Comparison of ENCODE assay signal across 15 mouse cellular contexts in genomic region chr4:63155596-63155995, GRCm38 (mm10). TPM values are rescaled to one million over a fixed set of nuclear protein-coding genes. Genes with fewer than 3 reads are reported as not detected.
"Had no signal": no experiment of that assay in that cellular context is flagged by ENCODE, and none has a peak within 500 bp of the region (broad histone marks: within the 10 kb centered on the region; RNA-seq: fewer than 3 reads in every experiment).

No protein-coding gene starts in this region.

- DNase-seq: kidney, adult 18-20 months; kidney, postnatal 10 days; left cerebral cortex, postnatal 4 days; lung, adult 2 months; lung, postnatal 36 days; right cerebral cortex, postnatal 14 days; thymus, postnatal 4 days had no signal

- H3K4me3 ChIP-seq: midbrain, embryonic 13.5 days had no signal

- H3K27me3 ChIP-seq: midbrain, embryonic 13.5 days had no signal

- H3K36me3 ChIP-seq: midbrain, embryonic 13.5 days had no signal

- H3K4me2 ChIP-seq: midbrain, embryonic 13.5 days had no signal

- H3K27ac ChIP-seq: midbrain, embryonic 13.5 days had no signal

- H3K9me3 ChIP-seq: midbrain, embryonic 13.5 days had no signal

- ATAC-seq: lung, postnatal 0 days; midbrain, embryonic 13.5 days had no signal

- H3K9ac ChIP-seq: midbrain, embryonic 13.5 days had no signal

- H3K4me1 ChIP-seq: midbrain, embryonic 13.5 days had no signal

RNA-seq across cellular contexts. Expression of gene Ambp, which starts 1.0 kb away (rescaled TPM):
- total RNA-seq: layer of hippocampus, adult 8-10 months; layer of hippocampus, postnatal 14 days; left cerebral cortex, adult 18-20 months; left cerebral cortex, postnatal 10 days; left cerebral cortex, postnatal 4 days; midbrain, postnatal 0 days had no signal
- polyA plus RNA-seq: midbrain, postnatal 0 days had no signal

RNA-seq across cellular contexts. Expression of gene Kif12, which starts 16.3 kb away (rescaled TPM):
- total RNA-seq: layer of hippocampus, adult 8-10 months; layer of hippocampus, postnatal 14 days; left cerebral cortex, adult 18-20 months; left cerebral cortex, postnatal 10 days; left cerebral cortex, postnatal 4 days; megakaryocyte progenitor cell, adult 5-6 weeks had no signal
- polyA plus RNA-seq: lung, adult 2 months; lung, postnatal 0 days; midbrain, embryonic 13.5 days had no signal
